Mouse (Mus musculus): ENCODE data around the gene Dars2.

- TF ChIP-seq CTCF (IDR thresholded peaks at IDR 0.05; ENCODE audit: low read depth) (no peak), EP300 (IDR thresholded peaks at IDR 0.05; ENCODE audit: low read depth) (no peak)
Measured at GRCm38 (mm10) chr1:161109216-161109615, 38.8 kb upstream of the Dars2 start.

All from liver, embryonic 14.5 days (tissue).